Mouse (Mus musculus) c-Kit-positive CD71-negative TER-119-negative erythroid progenitor cells, embryonic 14.5 days (primary cell): ENCODE measurements around the gene Fam173a.
A peak's percentile ranks its signal among the peaks of the same experiment; 100 is the strongest.

Source experiments
- DNase-seq: peaks from one replicate; pipeline ENCODE4 v3.0.0-alpha.2; 2013; ENCODE audit warnings: low read depth

Gene Fam173a

DNA sequence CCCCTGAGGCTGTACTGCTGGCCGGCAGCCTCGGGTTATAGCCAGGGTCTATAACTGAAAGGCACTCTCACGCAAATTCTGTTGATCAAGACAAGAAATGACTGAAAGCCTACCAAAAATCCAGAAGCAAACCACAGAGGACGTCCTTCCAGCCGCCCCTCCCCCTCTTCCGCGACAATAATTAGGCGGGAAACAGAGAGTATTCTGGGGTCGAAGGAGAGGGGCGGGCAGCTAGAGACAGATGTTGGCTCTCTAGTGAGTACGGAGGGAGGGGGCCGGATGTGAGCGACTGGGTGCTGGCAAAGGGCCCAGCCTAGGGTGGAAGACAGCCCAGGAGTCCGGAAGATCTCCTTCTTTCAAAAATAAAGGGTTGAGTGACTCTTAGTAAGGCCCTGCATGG is at the start of gene Fam173a:
Gene Fam173a (minus strand): TSS at position 287 of the 400 bp plus-strand sequence.
- peak; percentile 58 for DNase-seq

DNA sequence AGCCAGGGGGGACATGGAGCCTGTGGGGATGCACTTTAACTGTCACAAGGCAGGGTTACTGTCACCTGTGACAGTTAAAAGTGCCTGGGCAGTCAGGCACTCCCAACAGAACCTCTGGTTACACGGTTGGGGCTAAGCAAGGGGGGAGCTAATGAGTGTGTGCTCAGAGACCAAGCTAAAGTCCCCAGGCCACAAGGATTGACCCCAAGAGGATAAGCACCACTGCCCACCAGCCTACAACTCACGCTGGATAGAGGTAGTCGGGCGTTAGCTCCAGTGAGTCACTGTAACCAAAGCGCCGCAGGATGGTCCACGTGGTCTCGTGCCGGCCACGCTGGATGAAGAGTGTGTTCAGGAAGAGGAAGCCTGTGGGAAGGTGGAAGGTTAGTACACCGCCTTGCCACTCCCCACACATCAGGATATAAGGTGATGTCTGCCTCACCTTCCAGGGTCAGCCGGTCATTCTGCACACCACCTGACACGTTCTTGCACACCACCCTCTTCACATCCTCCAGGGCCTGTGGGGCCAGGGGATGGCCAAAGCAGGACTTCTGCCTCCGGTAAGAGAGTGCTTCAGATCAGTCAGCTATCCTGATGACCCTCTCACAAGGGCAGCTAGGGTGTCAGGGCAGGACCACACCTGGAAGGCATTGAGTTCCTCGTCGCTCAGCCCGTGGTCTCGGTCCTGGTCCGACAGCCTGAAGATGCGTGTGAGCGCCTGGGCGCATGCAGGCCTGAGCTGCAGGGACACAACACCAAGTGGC is 48.6 kb upstream of the Fam173a start, which contains the start of gene Gm20683:
Gene Gm20683 (minus strand): TSS at position 647 of the 764 bp plus-strand sequence.
- DNase-seq: no peak

DNA sequence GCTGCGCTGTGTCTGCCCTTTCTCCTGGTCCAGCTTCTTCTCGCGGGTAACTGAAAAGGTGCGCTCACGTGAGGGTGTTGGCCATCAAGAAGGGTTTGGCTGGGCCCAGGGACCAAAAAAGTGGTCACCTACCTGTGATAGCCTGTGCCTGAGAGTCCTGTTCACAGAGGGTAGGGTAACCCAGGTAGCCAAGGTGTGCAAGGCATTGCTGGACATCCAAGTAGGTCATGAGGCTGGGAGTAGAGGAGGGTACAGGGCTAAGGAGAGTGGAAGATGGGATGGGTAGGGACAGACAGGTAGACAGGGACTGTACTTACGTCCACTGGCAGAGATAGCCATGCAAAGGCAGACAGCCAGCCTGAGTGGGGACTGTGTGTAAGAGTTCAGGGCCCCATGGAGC is 47.8 kb upstream of the Fam173a start:
- DNase-seq: no peak

DNA sequence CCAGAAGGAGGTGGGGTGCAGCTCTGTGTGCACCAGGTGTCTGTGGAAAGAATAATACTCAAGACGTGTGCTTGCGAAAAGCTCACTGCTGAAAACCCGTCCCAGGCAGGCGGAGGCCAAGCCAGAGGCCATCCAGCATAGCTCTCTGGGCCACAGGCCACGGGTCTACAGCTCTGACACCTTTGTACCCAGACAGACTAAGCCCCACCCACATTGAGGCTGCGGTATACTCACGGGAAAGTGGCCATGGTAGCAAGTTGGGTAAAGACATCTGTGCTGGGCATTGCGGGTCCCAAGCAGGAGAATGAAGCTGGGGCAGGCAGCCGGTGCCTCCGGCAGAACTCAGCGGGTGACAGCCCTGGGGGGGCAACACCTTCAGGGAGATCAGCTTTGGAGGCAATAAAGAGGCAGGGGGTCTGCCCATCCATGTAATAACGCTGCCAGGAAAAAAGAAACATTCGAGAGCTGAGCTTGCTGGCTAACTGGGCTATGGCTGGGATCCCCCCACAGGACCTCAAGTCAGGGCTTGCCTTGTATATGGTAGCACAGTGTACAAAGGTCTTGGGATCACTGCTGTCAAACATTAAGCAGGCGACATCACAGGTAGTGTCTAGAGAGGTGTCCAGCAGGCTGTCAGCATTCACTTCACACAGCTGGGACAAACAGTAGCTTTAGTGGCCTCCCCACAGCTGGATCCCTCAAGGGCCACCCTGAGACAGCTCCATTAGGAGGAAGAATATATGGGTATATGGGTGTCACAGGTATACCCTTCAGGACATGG is 46.9 kb upstream of the Fam173a start:
- no peak for DNase-seq

DNA sequence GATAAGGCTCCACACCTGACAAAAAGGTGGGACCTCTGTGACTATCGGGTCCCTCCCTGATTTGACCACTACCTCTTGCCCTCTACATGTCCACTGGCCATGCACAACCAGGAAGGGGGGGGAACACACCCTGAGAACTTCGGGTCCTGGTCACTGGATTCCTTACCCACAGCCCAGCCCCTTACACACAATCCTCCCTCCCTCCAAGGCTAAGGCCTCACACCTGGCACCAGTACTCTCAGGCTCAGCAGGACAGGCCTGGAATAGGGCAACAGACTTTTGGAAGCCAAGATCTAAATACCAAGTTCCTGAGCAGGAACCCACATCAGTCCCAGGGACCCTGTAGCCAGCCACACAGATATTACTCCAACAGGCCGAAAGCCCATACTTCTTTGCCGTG is 46.2 kb upstream of the Fam173a start:
- no peak for DNase-seq

DNA sequence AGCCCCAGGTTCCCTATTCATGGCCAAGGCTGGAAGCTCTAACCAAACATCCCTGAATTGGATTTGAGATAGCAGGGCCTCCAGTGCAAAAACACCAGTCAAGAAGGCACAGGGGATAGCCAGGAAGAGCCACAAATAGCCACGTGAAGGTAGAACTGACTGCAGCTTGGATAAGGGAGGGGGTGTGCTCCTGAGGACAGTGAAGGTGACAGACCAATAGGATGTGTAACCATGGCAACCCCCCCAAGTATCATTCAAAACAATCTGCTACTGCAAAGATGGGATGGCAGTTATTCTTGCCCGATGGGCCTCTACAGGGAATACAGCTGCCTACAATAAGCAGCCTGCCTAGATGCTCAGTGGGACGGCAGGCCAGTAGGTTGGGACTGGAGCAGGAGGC is 44.8 kb upstream of the Fam173a start:
- no peak for DNase-seq

DNA sequence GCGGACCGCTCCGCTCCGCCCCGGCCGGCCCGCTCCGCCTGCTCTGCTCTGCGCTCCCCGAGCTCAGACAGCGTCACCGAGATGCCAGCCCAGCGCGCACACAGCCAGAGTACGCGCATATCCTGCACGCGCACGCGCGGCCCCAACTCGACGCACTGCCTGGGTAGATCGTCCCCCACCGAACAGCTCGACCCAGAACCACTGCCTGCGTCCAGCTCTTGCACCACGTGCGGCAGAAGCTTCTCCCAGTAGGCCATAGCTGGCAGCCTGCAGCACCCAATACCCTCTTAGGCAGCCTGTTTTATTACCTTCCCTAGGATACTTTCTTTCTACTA is 44.3 kb upstream of the Fam173a start, which contains the start of gene Rhbdl1:
Gene Rhbdl1 (minus strand): TSS at position 220 of the 335 bp plus-strand sequence.
- DNase-seq: no peak

DNA sequence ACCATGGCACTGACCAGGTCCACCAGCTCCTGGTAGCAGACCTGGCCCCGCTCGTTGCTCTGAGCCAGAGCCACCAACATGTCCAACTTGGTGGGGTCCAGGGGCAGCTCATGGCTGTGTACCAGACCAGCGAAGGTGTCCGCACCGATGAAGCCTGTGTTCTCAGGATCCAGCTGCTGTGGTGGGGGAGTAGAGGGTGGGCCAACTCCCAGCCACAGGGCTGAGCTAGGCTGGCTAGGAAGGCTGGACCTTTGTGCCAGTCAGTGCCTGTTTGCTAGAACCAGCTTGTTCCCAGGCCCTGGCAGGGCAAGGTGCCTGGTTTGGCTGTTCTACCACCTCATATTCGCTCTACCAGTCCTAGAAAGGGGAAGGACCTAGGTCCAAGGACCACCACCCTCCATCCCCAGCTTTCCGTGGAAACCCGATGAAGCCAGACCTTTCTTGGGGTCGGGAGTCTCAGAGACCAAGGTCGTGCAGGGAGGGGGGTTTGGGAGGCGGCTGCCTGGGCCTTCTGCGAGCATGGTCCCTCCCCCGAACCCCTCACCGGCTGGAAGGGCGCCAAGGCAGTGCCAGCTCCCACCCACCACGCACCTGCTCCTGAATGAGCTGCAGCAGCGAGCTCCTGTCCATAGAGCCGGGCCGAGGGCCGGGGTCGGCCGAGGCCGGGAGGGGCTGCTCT is 43.8 kb upstream of the Fam173a start:
- DNase-seq: no peak

DNA sequence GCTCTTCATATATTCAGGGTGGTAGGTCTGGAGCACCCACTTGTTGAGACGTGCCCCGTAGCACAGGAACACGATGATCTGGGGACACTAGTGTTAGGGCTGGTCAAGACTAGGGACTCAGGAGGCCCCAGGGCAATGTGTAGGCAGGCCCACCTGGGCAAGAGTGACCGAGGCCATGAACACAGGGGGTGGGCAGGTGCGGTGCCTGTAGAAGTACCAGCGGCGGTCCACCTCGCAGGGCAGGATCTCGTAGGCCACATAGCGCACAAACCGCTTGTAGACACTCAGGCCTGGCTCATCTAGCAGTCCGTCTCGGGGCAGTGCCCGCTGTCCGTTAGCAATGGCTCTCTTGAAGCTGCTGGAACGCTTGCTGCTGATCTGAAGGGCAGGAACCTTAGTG is 43.1 kb upstream of the Fam173a start:
- DNase-seq: no peak

DNA sequence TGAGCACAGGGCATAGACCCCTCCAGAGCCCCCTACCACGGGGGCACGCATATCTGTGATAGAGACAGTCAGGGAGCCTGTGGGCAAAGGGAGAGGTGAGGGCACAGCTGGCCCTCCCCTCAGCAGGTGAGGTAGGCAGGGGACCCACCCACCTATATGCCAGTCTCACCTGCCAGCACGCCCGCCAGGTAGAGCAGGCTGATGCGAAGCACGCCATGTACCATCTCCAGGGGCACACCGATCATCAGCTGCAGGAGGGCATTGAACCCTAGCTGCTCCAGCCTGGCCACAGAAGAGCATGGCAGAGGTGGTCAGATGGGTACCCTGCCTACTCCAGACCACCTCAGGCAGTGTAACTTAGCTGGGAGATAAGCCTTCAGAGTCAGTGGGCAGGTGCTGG is 42.6 kb upstream of the Fam173a start:
- DNase-seq: no peak

DNA sequence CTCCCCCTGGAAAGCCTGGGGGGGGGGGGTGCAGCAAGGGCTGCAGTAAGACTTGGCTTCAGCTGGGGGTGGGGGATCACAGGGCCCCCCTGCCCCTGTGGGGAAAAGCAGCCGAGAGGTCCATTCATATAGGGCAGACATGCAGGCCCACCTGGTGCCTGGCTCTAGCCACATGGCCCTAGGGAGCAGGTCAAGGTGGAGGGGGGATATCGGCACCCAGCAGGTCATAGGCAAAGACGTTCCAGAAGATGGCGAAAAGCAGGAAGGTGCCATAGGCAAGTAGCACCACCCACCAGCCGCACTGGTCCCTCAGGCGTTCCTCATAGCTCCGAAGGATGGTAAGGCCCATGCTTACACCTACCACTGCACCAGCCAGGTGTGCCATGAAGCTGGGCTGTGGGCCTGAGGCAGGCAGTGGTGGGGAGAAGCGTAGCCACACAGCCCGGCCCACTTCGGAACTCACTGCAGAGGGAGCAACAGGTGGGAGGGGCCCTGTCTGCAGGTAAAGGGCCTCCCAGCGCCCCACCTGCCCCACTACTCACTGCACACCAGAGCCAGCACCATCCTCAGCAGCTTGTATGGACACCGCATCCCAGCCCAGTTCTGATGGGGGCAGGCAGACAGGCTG is 42.0 kb upstream of the Fam173a start:
- no peak for DNase-seq

DNA sequence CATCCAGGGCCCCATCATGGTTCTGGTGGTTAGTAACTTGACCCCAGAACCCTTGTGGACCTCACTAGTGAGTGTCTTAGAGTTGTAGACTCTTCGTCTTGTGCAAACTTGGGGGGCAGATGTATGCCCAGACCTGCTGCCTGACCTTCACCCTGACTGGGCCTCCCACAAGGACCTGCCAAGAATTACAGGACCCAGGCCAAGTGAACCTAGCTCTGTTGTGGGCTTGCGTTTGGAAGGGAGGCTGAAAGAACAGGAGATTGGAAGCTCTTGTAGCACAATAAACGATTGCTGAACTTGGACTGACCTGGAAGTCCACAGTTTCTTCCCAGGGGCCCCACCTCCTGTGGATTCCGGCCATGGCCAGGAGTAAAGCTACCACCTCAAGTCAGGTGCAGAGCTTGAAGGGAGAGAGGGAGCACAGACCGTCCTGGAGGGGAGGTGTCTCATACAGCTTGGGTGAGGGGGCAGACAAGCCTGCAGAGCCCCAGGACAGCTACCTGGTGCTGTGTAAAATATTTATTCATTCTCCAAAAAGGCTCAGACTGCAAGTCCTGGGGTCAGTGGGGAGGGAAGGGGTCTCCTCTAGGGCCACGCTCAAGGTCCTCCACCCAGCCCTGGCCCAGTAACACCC is 41.4 kb upstream of the Fam173a start:
- DNase-seq: no peak

DNA sequence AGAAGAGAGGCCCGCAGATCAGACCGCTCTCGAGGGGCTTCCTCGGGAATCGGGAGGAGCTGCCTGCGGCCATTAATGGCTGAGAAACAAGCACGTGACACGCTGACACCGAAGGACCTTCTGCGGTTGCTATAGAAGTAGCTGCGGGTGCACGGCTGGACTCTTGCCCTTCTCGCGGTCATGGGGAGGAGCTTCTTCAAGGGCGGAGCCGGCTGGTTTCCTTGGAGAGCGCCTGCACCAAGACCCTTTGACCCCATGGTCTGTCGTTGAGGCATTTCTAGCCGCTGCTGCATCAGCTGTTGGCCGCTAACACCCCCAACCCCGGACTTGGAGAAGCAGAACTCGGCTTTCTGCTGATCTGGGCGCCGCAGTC is 40.6 kb upstream of the Fam173a start, which contains the start of gene Stub1:
Gene Stub1 (minus strand): TSS at position 114 of the 373 bp plus-strand sequence.
- DNase-seq: peak; percentile 64

DNA sequence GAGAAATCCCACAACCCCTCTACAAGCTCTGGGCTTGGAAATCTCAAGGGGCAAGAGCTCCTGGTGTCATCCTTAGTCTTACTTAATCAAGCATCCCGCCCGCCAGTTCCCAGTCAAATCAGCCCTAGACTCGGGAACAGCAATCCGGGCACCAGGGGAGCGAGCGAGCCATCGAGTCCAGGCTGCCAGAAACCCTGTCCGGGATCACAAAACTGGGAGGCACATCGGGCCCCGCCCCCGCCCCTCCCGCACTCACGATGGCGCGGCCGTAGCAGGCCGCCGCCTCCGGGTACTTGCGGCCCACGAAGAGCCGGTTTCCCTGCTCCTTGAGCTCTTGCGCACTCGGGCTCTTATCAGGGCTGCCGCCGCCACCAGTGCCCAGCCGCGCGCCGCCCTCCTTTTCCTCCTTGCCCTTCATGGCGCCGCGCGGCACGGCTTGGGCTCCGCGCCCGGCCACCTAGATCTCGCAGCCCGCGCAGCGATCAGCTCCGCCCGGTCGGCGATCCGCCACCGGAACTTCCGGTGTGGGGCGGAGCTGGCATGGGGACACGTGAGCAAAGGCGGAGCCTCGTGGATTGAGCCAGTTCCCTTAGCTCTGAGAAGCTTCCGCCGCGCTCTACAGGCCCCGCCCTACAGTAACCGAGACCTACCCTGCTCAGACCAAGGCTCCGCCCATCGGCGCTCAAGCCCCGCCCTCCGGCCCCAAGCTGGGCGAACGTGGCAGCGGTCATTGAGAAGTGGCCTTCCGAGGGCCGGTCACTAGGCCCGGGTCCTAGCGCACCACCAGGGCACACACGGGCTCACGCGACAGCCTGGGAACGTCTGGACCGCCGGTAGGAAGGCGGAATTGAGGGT is 40.0 kb upstream of the Fam173a start:
- DNase-seq: peak; percentile 97

DNA sequence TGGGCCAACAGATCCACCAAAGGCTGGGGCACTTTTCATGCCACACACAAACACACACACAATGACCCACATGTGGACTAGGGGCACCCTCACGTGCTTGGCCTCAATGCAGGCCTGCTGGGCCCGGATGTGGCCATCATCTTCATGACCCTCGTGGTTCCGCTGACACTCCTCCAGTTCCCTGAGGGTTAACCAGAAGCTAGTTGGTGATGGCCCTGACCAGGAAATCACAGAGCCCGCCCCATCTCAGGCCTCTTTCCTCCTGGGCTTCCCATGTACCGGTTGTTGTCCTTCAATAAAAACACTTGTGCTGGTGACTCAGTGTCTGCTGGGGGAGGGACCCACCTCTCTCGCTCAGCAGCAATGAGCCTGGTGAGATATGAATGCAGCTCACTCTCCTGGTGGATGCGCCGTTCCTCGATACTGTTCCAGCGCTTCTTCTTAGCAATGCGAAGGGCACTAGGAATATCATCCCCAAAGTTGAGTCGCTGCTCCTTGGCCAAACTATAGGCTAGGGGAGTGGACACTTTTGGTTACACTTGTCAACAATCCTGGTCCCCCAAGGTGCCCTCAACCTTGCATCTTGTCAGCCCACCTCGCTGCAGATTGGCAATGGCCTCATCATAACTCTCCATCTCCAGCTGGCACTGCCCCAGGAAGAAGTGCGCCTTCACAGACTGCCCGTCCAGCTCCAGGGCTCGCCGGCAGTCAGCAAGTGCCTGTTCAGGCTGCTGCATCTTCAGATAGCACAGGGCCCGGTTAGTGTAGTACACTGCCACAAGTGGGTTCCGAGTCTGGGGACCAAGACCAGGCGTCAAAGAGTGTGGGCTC is 39.0 kb upstream of the Fam173a start:
- no peak for DNase-seq

DNA sequence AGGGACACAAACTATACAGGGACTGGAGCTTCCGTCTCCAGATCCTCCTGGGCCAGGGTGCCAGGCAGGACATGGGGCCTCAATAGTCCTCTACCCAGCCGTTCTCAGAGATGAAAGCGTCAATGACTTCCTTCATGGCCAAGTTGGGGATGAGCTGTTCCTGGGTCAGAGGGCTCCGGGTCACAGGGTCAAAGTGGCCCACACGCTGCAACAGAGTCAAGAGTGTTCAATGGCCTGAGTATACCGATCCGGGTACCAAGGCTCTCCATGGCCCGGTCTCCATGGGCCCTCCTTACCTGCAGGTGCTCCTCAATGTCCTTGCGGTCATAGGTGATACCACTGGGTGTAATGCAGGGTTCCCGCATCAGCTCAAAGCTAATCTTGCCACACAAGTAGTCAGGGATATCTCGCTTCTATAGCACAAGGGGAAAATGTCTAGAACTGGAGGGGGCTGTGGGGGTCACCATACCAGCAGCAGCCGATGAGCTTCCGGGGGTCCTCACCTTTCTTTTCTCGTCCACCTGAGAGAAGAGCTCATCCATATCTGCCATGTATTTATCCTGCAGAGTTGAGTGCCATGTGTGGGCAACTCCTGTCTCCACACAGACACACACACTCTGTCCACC is 38.2 kb upstream of the Fam173a start:
- DNase-seq: no peak

DNA sequence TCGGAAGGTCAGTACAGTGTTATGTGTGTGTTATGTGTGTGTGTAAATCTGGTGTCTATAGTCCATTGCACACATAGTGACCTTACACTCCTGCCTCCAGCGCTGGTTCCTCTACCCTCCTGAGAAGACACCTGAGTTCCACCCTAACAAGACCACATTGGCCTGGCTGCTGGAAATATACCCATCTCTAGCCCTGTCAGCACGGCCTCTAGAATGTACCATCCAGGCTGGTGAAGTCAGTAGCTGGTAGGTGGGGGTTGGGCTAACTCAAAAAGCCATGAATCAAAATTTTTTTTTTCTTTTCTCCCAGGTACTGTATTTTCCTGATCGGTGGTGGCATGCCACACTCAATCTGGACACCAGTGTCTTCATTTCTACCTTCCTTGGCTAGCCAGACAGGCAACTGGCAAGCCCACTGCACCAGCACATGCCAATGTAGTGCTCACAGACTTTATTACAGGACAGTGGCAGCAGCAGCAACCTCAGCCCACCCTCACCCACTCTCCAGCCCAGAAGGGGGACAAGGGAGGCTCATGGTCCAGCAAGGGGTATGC is 37.6 kb upstream of the Fam173a start:
- DNase-seq: no peak

DNA sequence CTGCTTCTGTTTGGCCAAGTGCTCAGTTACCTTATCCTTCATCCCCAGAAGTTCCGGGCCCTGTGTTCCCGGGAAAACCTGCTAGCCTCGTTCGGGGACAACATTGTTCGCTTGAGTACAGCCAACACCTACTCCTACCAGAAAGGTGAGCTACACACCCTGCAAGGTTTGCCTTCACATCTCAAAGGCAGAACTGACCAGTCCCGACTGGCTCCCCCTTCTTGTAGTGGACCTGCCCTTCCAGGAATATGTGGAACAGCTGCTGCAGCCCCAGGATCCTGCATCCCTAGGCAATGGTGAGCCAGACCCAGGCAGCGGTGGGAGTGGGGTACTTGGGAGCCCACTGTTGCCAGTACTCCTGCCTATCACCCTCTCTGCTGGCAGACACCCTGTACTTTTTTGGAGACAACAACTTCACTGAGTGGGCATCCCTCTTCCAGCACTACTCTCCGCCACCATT is 36.9 kb upstream of the Fam173a start:
- DNase-seq: no peak
